Mouse (Mus musculus) intestine, postnatal 0 days (tissue): ENCODE data around the gene Id2. TPM values are rescaled to one million over a fixed set of nuclear protein-coding genes. Genes with fewer than 3 reads are reported as not detected.

ENCODE experiments used
- ATAC-seq: fragments of 200-750 bp; cut with Nextera tagmentation; 2 replicates; pipeline ENCODE4 v1.8.0; 2017; ENCODE audit warnings: mild to moderate bottlenecking, moderate TSS enrichment, moderate library complexity
- H3K27ac ChIP-seq: fragments of 300-500 bp; sonication (generic); 2 replicates; pipeline ENCODE4 v1.5.1; 2014; ENCODE audit warnings: mild to moderate bottlenecking, low read depth, low read length, moderate library complexity
- H3K27me3 ChIP-seq: fragments of 300-500 bp; sonication (generic); replicated peaks from 2 replicates; pipeline ENCODE4 v1.6.1; 2014; ENCODE audit warnings: low read length, mixed read lengths; ENCODE audit not compliant: control insufficient read depth, insufficient read depth
- H3K36me3 ChIP-seq: fragments of 300-500 bp; sonication (generic); 2 replicates; pipeline ENCODE4 v1.6.1; 2014; ENCODE audit warnings: mild to moderate bottlenecking, moderate library complexity; ENCODE audit not compliant: control insufficient read depth, insufficient read depth
- H3K4me1 ChIP-seq: fragments of 300-500 bp; sonication (generic); replicated peaks from 2 replicates; pipeline ENCODE4 v1.6.1; 2014; ENCODE audit warnings: antibody characterized with exemption, low read length, mixed read lengths; ENCODE audit not compliant: control insufficient read depth, insufficient read depth
- H3K4me2 ChIP-seq: fragments of 300-500 bp; sonication (generic); replicated peaks from 2 replicates; pipeline ENCODE4 v1.6.1; 2014; ENCODE audit warnings: low read depth, mild to moderate bottlenecking, moderate library complexity
- H3K4me3 ChIP-seq: fragments of 300-500 bp; sonication (generic); 2 replicates; pipeline ENCODE4 v1.5.1; 2014; ENCODE audit warnings: low read depth, low read length
- H3K9ac ChIP-seq: fragments of 300-500 bp; sonication (generic); 2 replicates; pipeline ENCODE4 v1.6.1; 2014; ENCODE audit warnings: mild to moderate bottlenecking, low read depth, low read length
- H3K9me3 ChIP-seq: fragments of 300-500 bp; sonication (generic); 2 replicates; pipeline ENCODE4 v1.6.1; 2016; ENCODE audit warnings: mixed run types; ENCODE audit not compliant: control insufficient read depth
- CTCF ChIP-seq: sonication (generic); IDR thresholded peaks from 2 replicates; pipeline ENCODE4 v1.5.1; 2016; ENCODE audit warnings: low read depth, mild to moderate bottlenecking, control low read depth, antibody characterized with exemption, moderate library complexity
- WGBS: fragments of 180-500 bp; shearing (Covaris S2); extraction: QIAGEN DNeasy Blood & Tissue Kit; methylation state at CpG from one replicate; pipeline ENCODE4 v1.1.7; 2014; 5-methylcytosine and 5-hydroxymethylcytosine counted together
- polyA plus RNA-seq: library from polyadenylated mRNA; unstranded; fragments of >200 nt; fragmentation: Nextera tagmentation; extraction: Ambion mirVana; gene quantifications from 2 replicates; pipeline ENCODE4 v1.2.1, GENCODE M21; 2015

Id2 gene
- polyA plus RNA-seq, 1 experiment from 2014 or later, result 313 TPM

DNA sequence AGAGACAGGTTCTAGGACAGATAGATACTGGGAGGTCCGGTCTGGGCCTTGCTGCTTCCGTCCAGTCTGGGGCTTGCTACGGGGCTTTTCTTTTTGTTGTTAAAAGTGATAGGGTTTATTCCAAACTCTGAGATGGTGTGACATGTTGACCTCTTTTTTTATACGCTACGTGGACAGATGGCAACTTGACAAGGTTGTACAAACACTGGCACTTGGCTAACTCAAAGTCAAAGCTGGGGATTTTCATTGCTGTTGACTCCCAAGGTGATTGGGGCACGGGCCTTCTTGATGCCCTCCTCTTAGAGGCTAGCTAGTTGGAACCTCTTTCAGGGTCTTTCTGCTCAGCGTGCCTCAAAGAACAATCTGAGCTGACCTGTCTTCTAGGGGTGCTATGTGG lies 13.7 kb upstream of the Id2 start:
- H3K4me1 ChIP-seq, result no peaks in the 10 kb centered on the region
- TF ChIP-seq CTCF, result no peak
- 85% methylated on average over 7 of the region's 7 CpGs for WGBS
- no peaks in the 10 kb centered on the region for H3K9me3 ChIP-seq
- no peak overlapping the region for H3K4me3 ChIP-seq
- no peaks in the 10 kb centered on the region for H3K27me3 ChIP-seq
- no peak overlapping the region for H3K27ac ChIP-seq
- ATAC-seq, result no peak
- no peak overlapping the region for H3K9ac ChIP-seq
- no peak overlapping the region for H3K4me2 ChIP-seq
- H3K36me3 ChIP-seq, result no peaks in the 10 kb centered on the region

DNA sequence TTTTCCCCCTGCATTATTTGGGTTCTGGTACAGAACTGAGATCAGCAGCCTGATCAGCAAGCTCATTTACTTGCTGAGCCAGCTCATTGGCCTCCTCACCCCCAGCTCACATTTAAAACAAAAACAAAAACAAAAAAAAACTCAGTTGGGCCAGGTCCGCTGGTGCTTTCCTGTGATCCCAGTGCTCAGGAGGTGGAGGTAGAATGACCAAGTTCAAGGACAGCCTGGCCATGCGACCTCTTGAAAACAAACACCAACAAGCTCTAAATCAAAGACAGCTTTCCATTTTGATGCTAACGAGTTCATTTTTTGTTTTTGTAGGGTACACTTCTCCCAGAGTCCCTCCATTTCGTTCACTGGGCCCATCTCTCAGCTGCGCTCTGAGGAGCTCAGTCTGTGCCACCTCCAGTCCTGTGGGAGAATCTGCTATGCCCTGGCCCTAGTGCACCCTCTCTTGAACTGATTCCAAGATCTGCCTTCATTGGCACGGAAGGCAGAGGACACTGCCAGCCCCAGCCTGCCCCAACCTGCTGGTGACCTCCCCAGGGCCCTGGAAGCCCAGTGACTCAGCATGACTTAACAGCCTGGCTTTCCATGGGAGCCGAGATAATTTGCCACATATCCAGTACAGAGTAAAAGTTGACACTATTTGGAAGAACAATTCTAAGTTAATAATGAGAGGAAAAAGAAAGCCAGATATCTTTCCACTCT lies 13.2 kb upstream of the Id2 start:
- no peak for ATAC-seq
- H3K4me3 ChIP-seq, result no peak overlapping the region
- no peaks in the 10 kb centered on the region for H3K27me3 ChIP-seq
- no peaks in the 10 kb centered on the region for H3K4me1 ChIP-seq
- TF ChIP-seq CTCF, result no peak
- WGBS, result 77% methylated on average over 7 of the region's 7 CpGs
- H3K9ac ChIP-seq, result no peak overlapping the region
- H3K36me3 ChIP-seq, result no peaks in the 10 kb centered on the region
- H3K27ac ChIP-seq, result no peak overlapping the region
- no peaks in the 10 kb centered on the region for H3K9me3 ChIP-seq
- no peak overlapping the region for H3K4me2 ChIP-seq

DNA sequence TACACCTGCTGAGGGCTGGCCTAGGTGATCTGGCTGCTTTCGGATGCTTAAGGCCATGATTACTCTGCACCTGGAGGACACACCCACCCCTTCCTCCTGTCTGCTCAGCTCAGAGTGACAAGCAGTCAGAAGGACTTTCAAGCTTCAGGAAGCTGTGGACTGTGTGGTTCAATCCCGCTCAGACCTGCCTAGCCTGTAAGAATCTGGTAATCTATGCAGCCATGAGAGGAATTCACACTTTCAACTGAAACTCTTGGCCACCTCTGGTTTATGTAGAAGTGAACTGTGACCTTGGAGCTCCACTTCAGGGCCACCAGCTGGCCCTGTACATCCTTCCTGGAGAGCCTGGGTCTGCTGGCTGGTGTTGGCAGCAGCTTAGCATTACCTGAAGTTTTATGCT lies 11.9 kb upstream of the Id2 start:
- Histone ChIP-seq H3K4me2 (no peak overlapping the region), H3K4me1 (no peaks in the 10 kb centered on the region), H3K4me3 (no peak overlapping the region), H3K9me3 (no peaks in the 10 kb centered on the region), H3K9ac (no peak overlapping the region), H3K27ac (no peak overlapping the region), H3K27me3 (no peaks in the 10 kb centered on the region), H3K36me3 (no peaks in the 10 kb centered on the region)
- peak; percentile 83 for ATAC-seq
- 26% methylated on average over 2 of the region's 2 CpGs for WGBS
- TF ChIP-seq CTCF, result no peak

DNA sequence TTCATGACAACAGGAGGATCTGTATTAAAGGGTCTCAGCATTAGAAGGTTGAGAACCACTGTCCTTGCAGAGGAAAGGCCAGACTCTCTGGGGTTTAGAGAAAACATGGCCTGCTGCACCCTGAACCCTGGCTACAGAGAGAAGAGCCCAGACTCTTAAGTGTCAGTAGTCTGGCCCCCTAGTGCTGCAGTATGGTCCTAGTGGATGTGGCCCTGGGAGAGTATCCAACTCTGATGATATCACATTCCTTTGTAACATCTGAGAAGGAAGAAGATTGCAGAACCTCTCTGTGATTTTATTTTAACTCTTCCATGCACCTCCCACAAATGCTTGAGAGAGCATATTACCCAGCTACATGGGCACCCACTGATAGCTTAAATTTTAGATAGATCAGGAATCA lies 7.6 kb upstream of the Id2 start:
- TF ChIP-seq CTCF, result no peak
- H3K27me3 ChIP-seq, result no peaks in the 10 kb centered on the region
- no peak overlapping the region for H3K4me3 ChIP-seq
- H3K9ac ChIP-seq, result no peak overlapping the region
- H3K9me3 ChIP-seq, result no peaks in the 10 kb centered on the region
- H3K4me2 ChIP-seq, result no peak overlapping the region
- H3K27ac ChIP-seq, result no peak overlapping the region
- no peak for ATAC-seq
- no peaks in the 10 kb centered on the region for H3K36me3 ChIP-seq
- no peaks in the 10 kb centered on the region for H3K4me1 ChIP-seq

DNA sequence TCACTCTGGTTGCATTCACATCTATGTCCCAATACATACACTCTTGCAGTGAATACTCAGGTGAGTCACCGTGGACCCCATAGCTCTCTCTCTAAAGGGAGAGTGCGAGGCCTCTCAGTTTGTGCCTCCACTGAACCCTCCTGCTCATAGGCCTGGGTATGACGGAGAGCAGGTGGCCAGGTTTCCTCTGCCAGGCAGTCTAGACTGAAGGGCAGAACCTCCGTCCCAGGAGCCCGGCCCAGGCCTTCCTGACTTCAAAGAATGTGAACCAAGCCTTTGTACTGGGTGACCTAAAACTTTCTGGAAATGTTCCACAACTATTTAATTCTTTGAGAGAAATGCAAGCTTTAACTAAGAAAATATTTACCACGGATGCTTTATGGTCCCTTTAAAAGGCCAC lies 7.0 kb upstream of the Id2 start:
- WGBS, result 81% methylated on average over 6 of the region's 6 CpGs
- Histone ChIP-seq H3K9ac (no peak overlapping the region), H3K36me3 (no peaks in the 10 kb centered on the region), H3K4me3 (no peak overlapping the region), H3K9me3 (no peaks in the 10 kb centered on the region), H3K4me1 (no peaks in the 10 kb centered on the region), H3K4me2 (no peak overlapping the region), H3K27me3 (no peaks in the 10 kb centered on the region), H3K27ac (no peak overlapping the region)
- TF ChIP-seq CTCF, result no peak
- no peak for ATAC-seq

DNA sequence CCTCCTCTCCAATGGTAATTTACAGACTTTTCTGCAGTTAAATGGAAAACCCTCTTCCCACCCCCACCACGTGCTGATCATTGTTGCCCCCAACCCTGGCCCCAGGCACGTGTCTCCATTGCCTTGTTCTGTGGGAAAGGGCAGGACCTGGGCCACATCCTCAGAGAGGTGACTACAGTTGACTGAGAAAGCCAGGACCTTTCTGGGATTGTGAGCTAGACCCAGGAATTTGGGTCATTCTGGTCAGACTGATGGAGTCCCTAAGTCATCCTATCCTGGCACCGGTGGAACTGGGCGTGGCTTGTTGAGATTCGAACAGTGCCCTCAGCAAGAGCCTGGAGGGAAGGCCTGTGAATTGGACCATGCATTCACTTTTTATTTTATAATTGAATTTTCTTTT lies 4.4 kb upstream of the Id2 start:
- ATAC-seq, result no peak
- TF ChIP-seq CTCF, result no peak
- H3K9ac ChIP-seq, result no peak overlapping the region
- H3K4me2 ChIP-seq, result peak overlapping the region; percentile 96
- H3K4me1 ChIP-seq, result no peaks in the 10 kb centered on the region
- H3K27ac ChIP-seq, result no peak overlapping the region
- H3K27me3 ChIP-seq, result no peaks in the 10 kb centered on the region
- H3K4me3 ChIP-seq, result 0 out of 2 replicates have a peak overlapping the region, but pooled peaks have one; percentile 49
- 28% methylated on average over 5 of the region's 5 CpGs for WGBS
- no peaks in the 10 kb centered on the region for H3K9me3 ChIP-seq
- no peaks in the 10 kb centered on the region for H3K36me3 ChIP-seq
